Mouse (Mus musculus) kidney, adult 2 months (tissue): Measurements from ENCODE around the gene Cfl1. TPM values are rescaled to one million over a fixed set of nuclear protein-coding genes. Genes with fewer than 3 reads are reported as not detected.
A peak's percentile ranks its signal among the peaks of the same experiment; 100 is the strongest.

Experiments used
- DNase-seq: peaks from one replicate; pipeline ENCODE4 v3.0.0; 2021
- H3K27ac ChIP-seq: fragments of 200-500 bp; 2 replicates; pipeline ENCODE4 v1.5.1; 2012; ENCODE audit warnings: low read depth, low read length, control low read depth, inconsistent platforms; ENCODE audit not compliant: insufficient read depth
- H3K27me3 ChIP-seq: fragments of 200-500 bp; replicated peaks from 2 replicates; pipeline ENCODE4 v1.6.1; 2012; ENCODE audit warnings: mild to moderate bottlenecking, moderate library complexity, low read length, inconsistent platforms; ENCODE audit not compliant: control insufficient read depth, insufficient read depth
- H3K36me3 ChIP-seq: fragments of 200-500 bp; 2 replicates; pipeline ENCODE4 v1.6.1; 2012; ENCODE audit warnings: mild to moderate bottlenecking, moderate library complexity, low read length, inconsistent platforms; ENCODE audit not compliant: control insufficient read depth, insufficient read depth
- H3K4me1 ChIP-seq: fragments of 200-500 bp; 2 replicates; pipeline ENCODE4 v1.6.1; 2011; ENCODE audit warnings: low read length; ENCODE audit not compliant: control insufficient read depth, insufficient read depth
- H3K4me3 ChIP-seq: fragments of 200-500 bp; 2 replicates; pipeline ENCODE4 v1.5.1; 2011; ENCODE audit warnings: mild to moderate bottlenecking, low read depth, low read length, control low read depth; ENCODE audit not compliant: insufficient read depth
- CTCF ChIP-seq: fragments of 200-500 bp; conservative IDR thresholded peaks from 2 replicates; pipeline ENCODE4 v1.5.1; 2011; ENCODE audit warnings: low read depth, mild to moderate bottlenecking, control low read depth, low read length, moderate library complexity, mixed read lengths; ENCODE audit not compliant: insufficient read depth, insufficient read length
- POLR2A ChIP-seq: fragments of 200-500 bp; IDR thresholded peaks from one replicate; pipeline ENCODE4 v1.6.1; 2011; ENCODE audit warnings: low read depth, low read length, control low read depth
- WGBS: fragments of 180-500 bp; shearing (Covaris S2); methylation state at CpG from one replicate; pipeline ENCODE4 v1.1.7; 2018; 5-methylcytosine and 5-hydroxymethylcytosine counted together
- polyA plus RNA-seq: library from polyadenylated mRNA; depleted of rRNA; stranded (reverse); fragments of >200 nt; gene quantifications from 2 replicates; pipeline ENCODE4 v1.2.3, GENCODE M21; 2012

Gene Cfl1
- polyA plus RNA-seq, 1 experiment = 413 TPM

DNA sequence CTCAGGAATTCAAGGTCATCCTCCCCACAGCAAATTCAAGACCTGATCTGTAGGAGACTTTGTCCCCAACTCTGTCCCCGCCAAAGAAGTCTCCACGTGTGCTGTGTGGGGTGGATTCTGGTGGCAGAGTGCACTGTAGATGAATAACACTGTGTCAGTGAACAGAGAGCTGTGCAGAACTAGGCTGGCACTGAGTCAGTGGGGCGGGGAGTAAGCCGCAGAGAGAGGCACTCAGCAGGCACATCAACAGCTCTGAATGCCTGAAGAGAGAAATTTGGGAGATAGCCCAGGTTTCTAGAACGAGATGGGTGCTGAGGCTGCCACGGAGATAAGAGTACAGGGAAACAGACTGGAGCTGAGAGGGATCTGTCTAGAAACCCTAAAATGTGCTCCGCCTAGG, 31.2 kb upstream of the Cfl1 start:
- WGBS = 72% methylated on average over 7 of the region's 7 CpGs

DNA sequence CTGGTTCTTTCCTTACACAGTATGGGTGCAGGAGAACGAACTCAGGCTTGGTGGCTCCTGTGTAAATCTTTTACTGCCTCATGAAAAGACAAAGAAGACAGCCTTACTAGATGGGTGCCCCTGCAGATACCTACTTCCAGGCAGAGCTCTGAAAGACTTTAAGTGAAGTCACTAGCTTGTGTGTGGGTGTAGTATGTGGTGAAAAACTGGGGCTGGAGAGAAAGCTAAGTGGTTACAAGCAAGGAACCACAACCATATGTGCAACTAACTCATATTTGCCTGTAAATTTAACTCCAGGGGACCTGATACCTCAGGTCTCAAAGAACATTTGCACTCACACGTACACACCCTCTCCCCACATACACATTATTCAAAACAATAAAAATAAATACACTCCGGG, 30.4 kb upstream of the Cfl1 start:
- Histone ChIP-seq H3K27me3 (no peaks in the 10 kb centered on the region), H3K4me1 (peaks cover 2% of the 10 kb centered on the region; the same call in 1 of the 2 replicates), H3K36me3 (0 out of 2 replicates have a peak, but pooled peaks cover 1% of the 10 kb centered on the region), H3K27ac (no peak overlapping the region), H3K4me3 (no peak overlapping the region)
- WGBS = 27% methylated on average over 3 of the region's 3 CpGs
- no peak for DNase-seq
- TF ChIP-seq POLR2A (no peak), CTCF (no peak)

More for the DNA sequence above, 31.2 kb upstream of the Cfl1 start:
- H3K27me3 ChIP-seq = no peaks in the 10 kb centered on the region
- peaks cover 2% of the 10 kb centered on the region; the same call in 1 of the 2 replicates for H3K4me1 ChIP-seq
- DNase-seq = peak; percentile 63
- no peak overlapping the region for H3K27ac ChIP-seq
- TF ChIP-seq POLR2A = no peak
- TF ChIP-seq CTCF = no peak
- H3K36me3 ChIP-seq = 0 out of 2 replicates have a peak, but pooled peaks cover 1% of the 10 kb centered on the region
- H3K4me3 ChIP-seq = no peak overlapping the region

DNA sequence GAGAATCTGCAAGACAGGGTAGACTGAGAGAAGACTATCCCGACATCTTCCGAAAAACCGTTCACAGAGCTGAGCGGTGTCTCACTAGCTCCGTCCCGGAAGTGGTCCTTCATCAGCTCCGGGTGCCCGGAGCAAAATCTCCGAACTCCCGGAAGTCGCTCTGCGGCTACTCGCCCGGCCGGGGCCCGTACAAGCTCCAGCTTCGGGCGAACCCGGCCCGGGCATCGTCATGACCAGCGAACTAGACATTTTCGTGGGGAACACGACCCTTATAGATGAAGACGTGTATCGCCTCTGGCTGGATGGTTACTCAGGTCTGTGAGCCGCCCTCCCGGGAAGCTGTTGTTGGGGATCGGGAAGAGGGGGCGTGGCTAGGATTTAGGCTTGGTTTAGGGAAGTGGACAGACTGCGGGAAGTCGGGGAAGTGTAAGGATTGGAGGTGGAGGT, 29.8 kb upstream of the Cfl1 start, which contains the start of gene Fibp:
Gene Fibp, plus strand, starts transcription at position 151 of the 447 bp plus-strand sequence.
- peaks cover 2% of the 10 kb centered on the region; the same call in 1 of the 2 replicates for H3K4me1 ChIP-seq
- WGBS = under 1% methylated on average over 32 of the region's 32 CpGs
- DNase-seq = peak; percentile 92
- peak within 1 kb of the TSS; percentile 95 for H3K4me3 ChIP-seq
- no peaks in the 10 kb centered on the region for H3K27me3 ChIP-seq
- no peak for TF ChIP-seq CTCF
- TF ChIP-seq POLR2A = peak; percentile 45
- H3K27ac ChIP-seq = peak within 1 kb of the TSS; percentile 78
- peaks cover 1% of the 10 kb centered on the region; the same call in 1 of the 2 replicates for H3K36me3 ChIP-seq

DNA sequence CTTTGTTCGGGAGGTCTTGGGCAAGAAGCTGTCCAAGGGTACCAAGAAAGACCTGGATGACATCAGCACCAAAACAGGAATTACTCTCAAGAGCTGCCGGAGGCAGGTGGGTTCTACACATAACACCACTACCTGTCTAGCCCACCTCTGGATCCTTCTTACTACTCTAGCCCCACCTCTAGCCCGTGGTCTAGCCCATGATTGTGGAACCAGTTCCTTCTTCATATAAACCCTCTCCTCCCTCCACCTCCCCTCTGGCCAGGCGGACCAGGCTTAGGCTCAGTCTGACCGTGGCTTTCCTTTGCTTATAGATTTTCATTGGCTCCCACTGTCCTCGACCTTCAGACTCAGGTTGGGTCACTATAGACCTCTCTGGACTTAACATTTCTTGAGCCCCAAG, 28.8 kb upstream of the Cfl1 start:
- DNase-seq = no peak
- H3K4me3 ChIP-seq = no peak overlapping the region
- WGBS = 80% methylated on average over 6 of the region's 6 CpGs

DNA sequence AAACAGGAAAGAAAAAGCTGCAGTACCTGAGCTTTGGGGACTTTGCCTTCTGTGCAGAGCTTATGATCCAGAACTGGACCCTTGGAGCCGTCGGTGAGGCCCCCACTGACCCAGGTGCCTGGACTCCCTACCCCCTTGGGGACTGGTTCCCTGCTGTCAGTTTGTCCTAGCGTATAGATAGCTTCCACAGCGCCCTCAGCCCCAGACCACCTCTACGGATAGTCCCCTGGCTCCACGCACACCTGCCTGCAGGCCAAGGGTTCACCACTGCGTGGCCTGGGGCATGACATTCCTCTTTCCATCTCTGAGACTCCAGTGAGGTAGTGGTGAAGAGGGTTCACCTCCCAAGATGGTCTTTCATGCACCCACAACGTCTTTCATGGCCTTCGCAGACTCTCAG, 27.0 kb upstream of the Cfl1 start:
- H3K27me3 ChIP-seq = no peaks in the 10 kb centered on the region
- H3K36me3 ChIP-seq = no peaks in the 10 kb centered on the region; the same call in 1 of the 2 replicates
- no peak for DNase-seq
- TF ChIP-seq CTCF = no peak
- TF ChIP-seq POLR2A = no peak
- no peak overlapping the region for H3K4me3 ChIP-seq
- H3K27ac ChIP-seq = no peak overlapping the region
- 0 out of 2 replicates have a peak, but pooled peaks cover 2% of the 10 kb centered on the region for H3K4me1 ChIP-seq
- 86% methylated on average over 9 of the region's 9 CpGs for WGBS

More for the DNA sequence above, 28.8 kb upstream of the Cfl1 start:
- TF ChIP-seq CTCF (no peak), POLR2A (no peak)
- Histone ChIP-seq H3K4me1 (peaks cover 2% of the 10 kb centered on the region; the same call in 1 of the 2 replicates), H3K27ac (no peak overlapping the region), H3K27me3 (no peaks in the 10 kb centered on the region), H3K36me3 (no peaks in the 10 kb centered on the region; the same call in 1 of the 2 replicates)

DNA sequence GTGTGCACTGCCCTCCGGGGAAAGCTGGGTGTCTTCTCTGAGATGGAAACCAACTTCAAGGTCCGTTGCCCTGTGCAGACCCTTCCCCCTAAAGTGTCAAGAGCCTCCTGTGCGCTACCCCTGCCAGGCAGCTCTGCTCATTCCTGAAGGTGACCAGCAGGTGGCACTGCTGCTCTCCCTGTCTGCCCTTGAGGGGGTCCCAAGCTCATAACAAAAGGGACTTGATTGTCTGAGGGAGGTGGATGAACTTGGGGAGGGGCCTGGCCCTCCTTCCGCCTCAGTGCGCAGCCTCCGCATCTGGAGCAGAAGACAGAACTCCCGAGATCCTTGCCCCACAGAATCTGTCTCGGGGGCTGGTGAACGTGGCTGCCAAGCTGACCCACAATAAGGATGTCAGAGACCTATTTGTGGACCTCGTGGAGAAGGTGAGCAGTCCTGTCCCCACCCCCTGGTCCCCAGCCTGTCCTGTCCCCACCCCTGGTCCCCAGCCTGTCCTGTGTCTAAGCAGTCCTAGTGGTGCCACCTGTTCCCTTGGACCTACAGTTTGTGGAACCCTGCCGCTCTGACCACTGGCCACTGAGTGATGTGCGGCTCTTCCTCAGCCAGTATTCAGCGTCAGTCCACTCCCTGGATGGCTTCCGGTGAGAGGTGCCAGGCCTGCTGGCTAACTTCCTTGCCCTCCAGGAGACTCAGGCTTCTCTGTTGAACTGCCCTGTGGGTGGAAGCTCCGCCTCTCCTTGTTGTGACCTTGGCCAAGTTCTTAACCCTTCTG, 26.3 kb upstream of the Cfl1 start:
- Histone ChIP-seq H3K4me3 (peak overlapping the region; percentile 10; the same call in 1 of the 2 replicates), H3K4me1 (0 out of 2 replicates have a peak, but pooled peaks cover 2% of the 10 kb centered on the region), H3K27ac (no peak overlapping the region), H3K27me3 (no peaks in the 10 kb centered on the region), H3K36me3 (no peaks in the 10 kb centered on the region; the same call in 1 of the 2 replicates)
- peak; percentile 76 for DNase-seq
- TF ChIP-seq POLR2A = no peak
- peak; percentile 76 for TF ChIP-seq CTCF
- 27% methylated on average over 15 of the region's 15 CpGs for WGBS

DNA sequence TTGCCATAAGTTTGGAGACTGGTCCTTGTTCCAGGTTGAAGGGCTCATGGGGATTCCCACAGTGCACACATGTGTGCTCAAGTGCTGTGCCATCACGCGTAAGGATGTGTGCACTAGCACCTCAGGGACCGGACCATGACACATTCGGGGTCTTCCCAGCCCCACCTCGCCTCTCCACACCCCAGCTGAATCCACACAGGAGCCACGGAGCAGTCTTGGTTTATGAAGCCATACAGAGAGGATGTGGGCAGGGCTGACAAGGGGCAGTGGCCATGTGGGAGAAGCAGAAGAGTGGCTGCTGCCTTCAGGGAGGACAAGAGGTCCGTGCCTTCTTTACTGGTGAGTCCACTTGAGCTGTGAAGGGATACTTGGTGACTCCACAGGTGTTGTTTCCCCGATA, 25.2 kb upstream of the Cfl1 start:
- Histone ChIP-seq H3K27ac (no peak overlapping the region), H3K4me3 (no peak overlapping the region), H3K36me3 (no peaks in the 10 kb centered on the region; the same call in 1 of the 2 replicates), H3K27me3 (no peaks in the 10 kb centered on the region), H3K4me1 (0 out of 2 replicates have a peak, but pooled peaks cover 2% of the 10 kb centered on the region)
- WGBS = 92% methylated on average over 8 of the region's 8 CpGs
- no peak for DNase-seq
- no peak for TF ChIP-seq CTCF
- no peak for TF ChIP-seq POLR2A
